Mouse (Mus musculus): Measurements from ENCODE around the gene Ankrd7. TPM values are rescaled to one million over a fixed set of nuclear protein-coding genes. Genes with fewer than 3 reads are reported as not detected.

The Ankrd7 gene
- polyA plus RNA-seq, 1 experiment from 2014 or later: not detected

- Histone ChIP-seq H3K4me3 (replicated peaks) (no peak overlapping the region), H3K27ac (no peak overlapping the region), H3K36me3 (no peaks in the 10 kb centered on the region), H3K4me1 (replicated peaks) (no peaks in the 10 kb centered on the region), H3K9me3 (replicated peaks) (no peaks in the 10 kb centered on the region), H3K27me3 (no peaks in the 10 kb centered on the region), H3K4me2 (no peak overlapping the region), H3K9ac (no peak overlapping the region)
- ATAC-seq (ENCODE audit: low read depth) (no peak), DNase-seq (no peak)
Observed at GRCm38 (mm10) chr6:18894142-18894541, 28.0 kb downstream of the Ankrd7 start.

GRCm38 (mm10) chr6:18907173-18907572 is 41.1 kb downstream of the Ankrd7 start:
- no peaks in the 10 kb centered on the region for H3K27me3 ChIP-seq
- DNase-seq (no peak), ATAC-seq (ENCODE audit: low read depth) (no peak)
- no peaks in the 10 kb centered on the region for H3K36me3 ChIP-seq
- H3K9ac ChIP-seq: no peak overlapping the region
- WGBS (ENCODE audit: insufficient replicate concordance): 68% methylated on average over 2 of the region's 2 CpGs
- no peak overlapping the region for H3K27ac ChIP-seq
- no peaks in the 10 kb centered on the region for H3K9me3 ChIP-seq (replicated peaks)
- no peaks in the 10 kb centered on the region for H3K4me1 ChIP-seq (replicated peaks)
- no peak overlapping the region for H3K4me2 ChIP-seq
- H3K4me3 ChIP-seq (replicated peaks): no peak overlapping the region

DNA sequence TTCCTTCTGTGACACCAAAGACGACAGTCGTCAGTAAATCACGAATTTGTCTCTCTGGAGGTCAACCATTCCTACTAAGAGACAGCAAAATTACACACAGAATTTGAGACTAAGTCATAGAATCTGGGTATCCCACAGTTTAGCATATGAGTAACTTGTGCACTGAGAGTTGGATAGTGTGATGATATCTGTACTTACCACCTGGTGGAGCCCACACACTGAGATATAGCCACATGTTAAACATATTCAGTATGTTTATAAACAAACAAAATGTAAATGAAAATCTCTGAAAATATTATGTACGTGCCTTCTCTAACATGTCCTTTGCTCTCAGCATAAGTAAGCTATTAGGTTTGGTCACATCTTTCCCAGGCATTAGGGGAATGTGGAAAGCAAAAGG is 47.1 kb downstream of the Ankrd7 start:
- Histone ChIP-seq H3K9me3 (replicated peaks) (no peaks in the 10 kb centered on the region), H3K9ac (no peak overlapping the region), H3K36me3 (no peaks in the 10 kb centered on the region), H3K27me3 (no peaks in the 10 kb centered on the region), H3K4me1 (replicated peaks) (no peaks in the 10 kb centered on the region), H3K4me3 (replicated peaks) (no peak overlapping the region), H3K27ac (no peak overlapping the region), H3K4me2 (no peak overlapping the region)
- WGBS (ENCODE audit: insufficient replicate concordance): 60% methylated on average over 4 of the region's 4 CpGs
- ATAC-seq (ENCODE audit: low read depth) (no peak), DNase-seq (no peak)

GRCm38 (mm10) chr6:18916021-18916420 is 49.9 kb downstream of the Ankrd7 start:
- H3K4me2 ChIP-seq: no peak overlapping the region
- WGBS (ENCODE audit: insufficient replicate concordance): 77% methylated on average over 4 of the region's 4 CpGs

DNA sequence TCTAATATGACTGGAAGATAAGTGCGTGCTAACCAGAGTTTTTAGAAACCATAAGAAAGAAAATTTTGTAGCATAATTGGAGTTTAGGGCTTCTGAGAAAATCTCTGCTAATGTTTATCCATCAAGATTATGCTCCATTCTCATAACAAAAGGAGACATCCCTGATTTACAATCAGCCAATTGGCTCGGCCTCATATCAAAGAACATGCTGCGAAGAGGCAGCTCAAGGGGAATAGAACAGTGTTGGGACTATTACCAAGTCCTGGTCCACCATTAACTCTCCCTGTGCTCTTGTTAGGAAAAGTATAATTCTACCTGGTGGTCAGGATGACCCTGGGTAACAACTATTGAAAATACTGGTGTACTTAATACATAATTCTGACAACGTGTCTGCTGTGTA is 50.4 kb downstream of the Ankrd7 start:
- Histone ChIP-seq H3K9ac (no peak overlapping the region), H3K27me3 (no peaks in the 10 kb centered on the region), H3K27ac (no peak overlapping the region), H3K4me3 (replicated peaks) (no peak overlapping the region), H3K9me3 (replicated peaks) (no peaks in the 10 kb centered on the region), H3K4me2 (no peak overlapping the region), H3K4me1 (replicated peaks) (no peaks in the 10 kb centered on the region), H3K36me3 (no peaks in the 10 kb centered on the region)
- DNase-seq: no peak
- no peak for ATAC-seq (ENCODE audit: low read depth)
- 69% methylated on average over 4 of the region's 4 CpGs for WGBS (ENCODE audit: insufficient replicate concordance)

More at GRCm38 (mm10) chr6:18916021-18916420, 49.9 kb downstream of the Ankrd7 start:
- H3K4me1 ChIP-seq (replicated peaks): no peaks in the 10 kb centered on the region
- H3K4me3 ChIP-seq (replicated peaks): no peak overlapping the region
- no peak for ATAC-seq (ENCODE audit: low read depth)
- H3K36me3 ChIP-seq: no peaks in the 10 kb centered on the region
- no peak overlapping the region for H3K9ac ChIP-seq
- no peak for DNase-seq
- H3K27ac ChIP-seq: no peak overlapping the region
- no peaks in the 10 kb centered on the region for H3K27me3 ChIP-seq
- no peaks in the 10 kb centered on the region for H3K9me3 ChIP-seq (replicated peaks)

Other genes starting within 250 kb of the Ankrd7 start
- gene Lsm8, start 17.7 kb upstream of the Ankrd7 start, polyA plus RNA-seq (2015; fragmentation: Nextera tagmentation; extraction: Ambion mirVana): 107 and 126 TPM in 2 replicates